Mouse (Mus musculus): ENCODE results near the gene Rin3.

Rin3 gene

DNA sequence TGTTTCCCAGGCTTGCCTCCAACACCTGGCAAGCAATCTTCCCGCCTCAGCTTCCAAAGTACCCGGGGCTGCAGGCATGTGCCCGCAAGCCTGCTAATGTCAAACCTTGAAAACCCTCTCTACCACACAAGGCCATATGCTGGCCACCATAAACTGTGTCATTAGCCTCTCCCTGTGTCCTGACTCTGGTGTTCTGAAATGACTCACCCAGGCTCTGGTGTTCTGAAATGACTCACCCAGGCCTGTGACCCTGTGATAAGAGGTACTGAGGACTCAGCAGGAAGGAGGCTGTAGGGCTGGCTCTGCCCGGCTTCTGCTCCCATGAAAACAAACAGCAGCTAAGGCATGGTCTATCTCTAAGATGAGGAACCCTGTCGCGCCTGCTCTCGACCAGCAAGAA lies 143.4 kb downstream of the Rin3 start:
- no peak for DNase-seq

DNA sequence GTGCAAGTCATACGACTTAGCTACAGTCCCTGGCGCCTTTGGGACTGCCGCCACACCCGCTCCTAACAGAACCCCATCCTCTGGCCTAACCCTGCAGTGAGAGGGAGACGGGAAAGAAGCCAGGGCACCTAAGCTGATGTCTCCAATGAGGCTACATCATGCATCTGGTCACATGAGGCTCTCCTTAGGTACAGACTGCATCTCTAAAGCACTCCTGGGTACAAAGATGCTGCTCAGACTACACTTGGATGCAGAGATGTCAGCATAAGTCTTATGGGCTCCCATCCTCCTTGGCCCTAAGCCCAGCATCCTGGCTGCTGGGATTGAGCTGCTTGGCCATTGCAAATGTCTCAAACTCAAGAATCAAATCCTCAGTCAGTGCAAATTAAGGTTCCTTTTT lies 146.8 kb downstream of the Rin3 start:
- no peak for DNase-seq

DNA sequence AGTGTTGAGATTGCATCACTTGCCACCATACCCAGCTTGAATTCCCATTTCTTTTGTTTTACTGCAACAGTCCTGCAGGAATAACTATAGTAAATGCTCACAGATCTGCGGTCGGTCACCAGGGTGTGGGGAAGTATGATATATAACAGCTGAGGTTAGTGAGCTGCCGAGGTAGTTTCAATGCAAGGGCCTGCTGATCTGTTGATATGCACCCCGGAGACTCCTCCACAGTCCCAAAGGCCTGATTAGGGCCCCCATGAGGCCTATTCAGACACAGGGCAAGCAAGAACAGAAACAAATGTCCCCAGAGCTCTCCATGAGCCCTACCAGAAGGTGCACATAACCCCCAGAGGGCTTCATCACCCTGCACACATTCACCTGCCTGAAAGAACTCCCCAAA lies 147.4 kb downstream of the Rin3 start:
- no peak for DNase-seq

DNA sequence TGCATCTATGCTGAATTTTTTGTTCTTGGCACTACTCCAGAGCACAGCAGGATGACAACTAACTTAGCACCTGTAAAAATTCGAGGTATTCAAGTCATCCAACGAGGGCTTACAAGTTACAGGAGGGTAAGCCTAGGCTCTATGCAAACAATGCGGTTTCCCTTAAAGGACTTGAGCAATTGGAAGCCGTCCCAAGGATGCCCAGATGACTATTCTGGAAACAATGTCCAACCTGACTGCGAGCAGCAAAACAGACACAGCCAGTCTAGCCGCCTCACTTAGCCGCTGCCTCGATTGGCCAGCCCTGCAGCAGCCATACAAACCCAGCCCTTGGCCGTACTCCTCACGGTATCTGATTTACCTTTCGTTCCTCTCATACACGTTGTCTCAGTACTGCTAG lies 149.4 kb downstream of the Rin3 start:
- peak; percentile 27 for DNase-seq

DNA sequence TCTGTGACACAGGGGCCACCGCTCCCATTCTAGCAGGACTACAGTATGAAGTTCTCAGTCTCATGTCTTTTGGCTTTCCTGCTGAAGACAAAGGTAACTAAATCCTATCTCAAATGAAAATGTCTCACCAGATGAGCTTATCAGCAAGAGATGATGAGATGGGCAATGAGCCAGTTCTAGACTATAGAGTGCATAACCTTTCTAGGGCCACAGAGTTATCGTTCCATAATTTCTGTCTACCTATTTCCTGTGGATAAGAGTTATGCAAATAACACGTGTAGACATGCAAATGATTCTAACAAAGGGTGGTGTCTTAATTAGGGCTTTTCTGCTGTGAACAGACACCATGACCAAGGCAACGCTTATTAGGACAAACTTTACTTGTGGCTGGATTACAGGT lies 151.3 kb downstream of the Rin3 start:
- DNase-seq = no peak

DNA sequence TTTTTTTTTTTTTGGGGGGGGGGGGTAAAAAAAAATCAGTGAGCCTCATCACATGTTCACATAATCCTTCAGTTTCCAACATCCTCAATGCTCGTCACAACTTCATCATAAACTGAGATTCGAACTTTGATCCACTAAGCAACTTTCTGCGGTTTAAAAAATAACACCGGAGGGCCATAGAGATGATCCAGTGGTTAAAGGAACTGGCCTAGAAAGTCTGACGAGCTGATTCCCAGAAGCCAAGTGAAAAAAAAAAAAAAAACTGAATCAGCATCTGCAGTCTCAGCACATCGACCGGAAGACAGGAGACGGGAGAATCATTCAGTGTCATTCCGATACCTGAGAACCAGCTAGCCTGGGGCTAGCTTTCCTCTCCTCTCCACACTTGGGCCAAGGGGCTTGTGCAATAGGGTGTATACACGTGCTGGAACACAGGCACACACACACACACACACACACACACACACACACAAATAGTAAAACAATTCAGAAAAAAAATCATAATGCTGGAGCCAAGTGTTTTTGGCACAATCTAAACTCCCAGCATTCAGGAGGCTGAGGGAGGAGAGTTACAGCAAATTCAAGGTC lies 154.2 kb downstream of the Rin3 start:
- peak; percentile 47 for DNase-seq

DNA sequence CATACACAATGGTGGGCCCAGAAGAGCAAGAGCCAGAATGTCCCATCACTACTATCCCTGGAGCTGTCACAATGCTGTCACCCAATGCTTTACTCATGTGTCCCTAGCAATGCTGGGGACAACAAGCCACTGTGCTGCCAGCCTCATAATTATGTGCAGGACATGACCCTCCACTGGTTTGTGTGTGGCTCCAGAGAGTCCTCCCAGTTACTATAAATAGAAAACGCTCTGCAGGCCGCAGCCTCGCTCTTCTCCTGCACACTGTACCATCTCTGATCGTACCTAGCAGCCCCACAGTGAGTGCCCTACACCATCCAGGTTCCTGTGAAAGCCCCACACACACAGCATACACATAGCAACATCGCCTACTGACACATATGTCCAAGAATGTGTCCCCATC lies 155.1 kb downstream of the Rin3 start:
- peak; percentile 21 for DNase-seq

DNA sequence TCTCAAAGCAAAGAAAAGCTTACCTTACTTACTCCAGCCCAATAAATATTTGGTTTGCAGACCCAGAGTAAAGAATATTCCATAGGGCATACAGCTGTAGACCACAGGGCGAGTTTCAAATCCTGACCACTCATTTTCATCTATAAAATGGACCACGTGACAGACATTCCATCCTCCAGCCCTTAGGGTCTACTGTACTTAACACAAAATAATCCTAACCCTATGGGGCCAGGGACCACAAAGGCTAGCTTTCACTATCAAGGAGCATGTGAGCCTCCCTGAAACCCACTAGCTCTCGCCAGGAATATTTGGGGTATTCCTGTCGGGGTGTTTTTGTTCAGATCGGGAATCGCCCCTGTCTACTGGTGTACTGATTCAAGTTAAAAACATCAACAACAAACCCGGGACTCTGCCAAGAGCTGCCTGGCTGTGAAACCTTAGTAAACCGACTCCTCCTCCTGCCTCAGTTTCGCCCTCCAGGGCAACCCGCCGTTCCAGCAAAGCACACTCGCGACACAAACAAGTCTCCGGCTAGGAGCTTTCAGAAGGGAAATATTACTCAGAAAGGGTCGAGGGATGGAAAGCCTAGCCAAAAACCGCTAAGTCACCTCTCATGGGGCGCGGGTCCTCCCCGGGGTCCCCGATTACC lies 156.3 kb downstream of the Rin3 start:
- DNase-seq = no peak

DNA sequence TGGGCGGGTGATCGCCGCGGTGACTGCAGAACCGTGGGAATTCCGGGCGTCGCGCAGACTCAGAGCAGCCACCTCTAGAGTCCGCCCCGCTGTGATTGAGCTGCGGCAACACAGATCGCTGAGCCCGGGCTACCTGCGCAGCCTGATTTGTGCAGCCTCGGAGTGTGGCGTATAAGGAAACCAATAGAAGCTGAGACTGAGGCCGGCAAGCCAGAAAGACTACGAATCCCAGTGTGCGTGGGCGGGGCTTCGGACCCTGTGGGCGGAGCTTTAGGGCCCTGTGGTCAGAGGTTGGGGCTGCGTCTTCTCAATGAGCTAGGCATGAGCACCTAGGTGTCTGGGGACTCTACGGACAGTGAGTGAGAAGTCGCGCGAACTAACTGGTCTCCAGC lies 156.8 kb downstream of the Rin3 start, which contains the start of gene Lgmn:
TSS of gene Lgmn (minus strand) at position 182 of the 392 bp plus-strand sequence.
- peak; percentile 99 for DNase-seq
